Mouse (Mus musculus) midbrain, embryonic 14.5 days (tissue): ENCODE measurements at regions not wholly inside any gene's neighbourhood (a gene's known extent, or its start where the extent isn't known, plus 50 kb on each side); places are given as distances from the start of the nearest gene placed in this dataset. TPM values are rescaled to one million over a fixed set of nuclear protein-coding genes. Genes with fewer than 3 reads are reported as not detected.

Experiments
- ATAC-seq: fragments of 200-750 bp; cut with Nextera tagmentation; 2 replicates; pipeline ENCODE4 v1.8.0; 2017; ENCODE audit warnings: moderate number of reproducible peaks, moderate library complexity; ENCODE audit not compliant: low FRiP score, low TSS enrichment
- DNase-seq: peaks from one replicate; pipeline ENCODE4 v3.0.0-alpha.2; 2015
- H3K27ac ChIP-seq: fragments of 300-500 bp; sonication (generic); replicated peaks from 2 replicates; pipeline ENCODE4 v1.5.1; 2014; ENCODE audit warnings: mild to moderate bottlenecking, low read depth, low read length, moderate library complexity
- H3K27me3 ChIP-seq: fragments of 300-500 bp; sonication (generic); 2 replicates; pipeline ENCODE4 v1.6.1; 2014; ENCODE audit warnings: low read length, control low read depth, mixed read lengths; ENCODE audit not compliant: control insufficient read depth, insufficient read depth
- H3K36me3 ChIP-seq: fragments of 300-500 bp; sonication (generic); 2 replicates; pipeline ENCODE4 v1.6.1; 2014; ENCODE audit warnings: low read length, control low read depth; ENCODE audit not compliant: control insufficient read depth, insufficient read depth
- H3K4me1 ChIP-seq: fragments of 300-500 bp; sonication (generic); 2 replicates; pipeline ENCODE4 v1.6.1; 2014; ENCODE audit warnings: mild to moderate bottlenecking, antibody characterized with exemption, low read length, control low read depth; ENCODE audit not compliant: control insufficient read depth, insufficient read depth
- H3K4me2 ChIP-seq: fragments of 300-500 bp; sonication (generic); 2 replicates; pipeline ENCODE4 v1.6.1; 2014; ENCODE audit warnings: mild to moderate bottlenecking, low read length, moderate library complexity
- H3K4me3 ChIP-seq: fragments of 300-500 bp; sonication (generic); replicated peaks from 2 replicates; pipeline ENCODE4 v1.5.1; 2014; ENCODE audit warnings: low read depth, low read length
- H3K9ac ChIP-seq: fragments of 300-500 bp; sonication (generic); replicated peaks from 2 replicates; pipeline ENCODE4 v1.6.1; 2014; ENCODE audit warnings: mild to moderate bottlenecking, low read length, moderate library complexity
- H3K9me3 ChIP-seq: fragments of 300-500 bp; sonication (generic); 2 replicates; pipeline ENCODE4 v1.6.1; 2016; ENCODE audit warnings: low read length, control low read depth, mixed read lengths; ENCODE audit not compliant: control insufficient read depth
- WGBS: fragments of 180-500 bp; shearing (Covaris S2); extraction: QIAGEN DNeasy Blood & Tissue Kit; methylation state at CpG from one replicate; pipeline ENCODE4 v1.1.7; 2014; 5-methylcytosine and 5-hydroxymethylcytosine counted together
- microRNA-seq: library from miRNA; unstranded; fragments of <30 nt; microRNA quantifications from one replicate; pipeline ENCODE4, GENCODE M21; 2016

DNA sequence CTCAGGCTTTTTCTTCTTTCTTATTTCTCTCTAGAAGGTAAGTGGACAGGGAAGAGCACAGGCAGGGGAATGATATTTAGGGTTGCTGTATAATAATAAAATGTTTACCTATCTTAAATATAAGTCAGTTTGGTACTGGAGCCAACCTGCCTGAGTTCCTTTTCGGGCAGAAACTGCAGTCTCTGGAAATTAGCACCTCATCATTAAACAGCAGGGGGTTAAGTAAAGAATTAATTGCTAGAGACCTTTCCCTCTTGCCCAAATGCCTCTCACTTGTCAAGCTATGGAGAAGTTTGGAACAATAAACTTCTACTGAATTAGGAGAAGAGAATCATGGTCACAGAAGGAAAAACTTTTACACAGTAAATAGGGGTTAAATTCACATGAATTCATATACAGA lies 524.7 kb downstream of the Slco4c1 start:
- ATAC-seq, result no peak
- DNase-seq, result no peak
- H3K9ac ChIP-seq, result no peak overlapping the region
- no peak overlapping the region for H3K27ac ChIP-seq
- H3K4me3 ChIP-seq, result no peak overlapping the region
- no peaks in the 10 kb centered on the region for H3K9me3 ChIP-seq
- H3K4me1 ChIP-seq, result no peaks in the 10 kb centered on the region
- no peaks in the 10 kb centered on the region for H3K36me3 ChIP-seq
- H3K27me3 ChIP-seq, result no peaks in the 10 kb centered on the region
- WGBS, result 49% methylated on average over 1 of the region's 1 CpGs
- no peak overlapping the region for H3K4me2 ChIP-seq

- ATAC-seq (peak; percentile 79), DNase-seq (peak; percentile 51)
- WGBS, result 46% methylated on average over 5 of the region's 5 CpGs
- Histone ChIP-seq H3K4me3 (no peak overlapping the region), H3K27ac (no peak overlapping the region), H3K4me2 (no peak overlapping the region), H3K9me3 (no peaks in the 10 kb centered on the region), H3K9ac (no peak overlapping the region), H3K36me3 (no peaks in the 10 kb centered on the region), H3K4me1 (no peaks in the 10 kb centered on the region), H3K27me3 (no peaks in the 10 kb centered on the region)
These were observed 525.4 kb downstream of the Slco4c1 start for GRCm38 (mm10) chr1:96346465-96347002.

- H3K36me3 ChIP-seq, result no peaks in the 10 kb centered on the region
- no peaks in the 10 kb centered on the region for H3K9me3 ChIP-seq
- no peaks in the 10 kb centered on the region for H3K4me1 ChIP-seq
- WGBS, result 98% methylated on average over 1 of the region's 1 CpGs
- no peak for DNase-seq
- no peak overlapping the region for H3K4me2 ChIP-seq
- no peak overlapping the region for H3K27ac ChIP-seq
- no peaks in the 10 kb centered on the region for H3K27me3 ChIP-seq
- no peak overlapping the region for H3K9ac ChIP-seq
- no peak for ATAC-seq
- no peak overlapping the region for H3K4me3 ChIP-seq
These were observed 556.2 kb downstream of the Slco4c1 start for GRCm38 (mm10) chr1:96315721-96316120.

DNA sequence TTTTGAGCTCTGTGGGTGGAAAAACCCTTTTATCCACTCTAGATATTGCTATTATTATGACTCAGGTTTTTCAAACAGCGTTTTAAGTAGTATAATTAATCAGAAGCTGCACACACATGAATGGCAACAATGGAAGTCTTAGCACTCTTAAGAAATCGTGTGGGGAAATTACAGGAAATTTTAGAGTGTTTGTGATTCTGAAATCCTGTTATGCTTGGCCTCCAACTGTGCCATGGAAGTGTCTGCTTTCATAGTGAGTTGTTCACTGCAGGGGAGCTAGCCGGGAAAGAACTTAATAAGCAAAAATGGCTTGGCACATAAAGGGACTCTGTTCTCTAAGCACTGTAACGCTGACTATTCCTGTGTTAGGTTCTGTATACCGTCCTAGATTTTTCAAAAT lies 570.7 kb downstream of the Slco4c1 start:
- H3K27me3 ChIP-seq, result no peaks in the 10 kb centered on the region
- WGBS, result 28% methylated on average over 5 of the region's 5 CpGs

GRCm38 (mm10) chr1:96278046-96278576 lies 593.9 kb downstream of the Slco4c1 start:
- Histone ChIP-seq H3K4me2 (no peak overlapping the region), H3K4me1 (no peaks in the 10 kb centered on the region), H3K9me3 (no peaks in the 10 kb centered on the region), H3K9ac (no peak overlapping the region), H3K36me3 (no peaks in the 10 kb centered on the region), H3K27ac (no peak overlapping the region), H3K4me3 (no peak overlapping the region), H3K27me3 (no peaks in the 10 kb centered on the region)
- DNase-seq (no peak), ATAC-seq (no peak)
- WGBS, result 82% methylated on average over 1 of the region's 1 CpGs

More for the DNA sequence above, 570.7 kb downstream of the Slco4c1 start:
- Histone ChIP-seq H3K9me3 (no peaks in the 10 kb centered on the region), H3K9ac (no peak overlapping the region), H3K36me3 (no peaks in the 10 kb centered on the region), H3K27ac (no peak overlapping the region), H3K4me2 (no peak overlapping the region), H3K4me3 (no peak overlapping the region), H3K4me1 (no peaks in the 10 kb centered on the region)
- no peak for ATAC-seq
- DNase-seq, result peak; percentile 38

DNA sequence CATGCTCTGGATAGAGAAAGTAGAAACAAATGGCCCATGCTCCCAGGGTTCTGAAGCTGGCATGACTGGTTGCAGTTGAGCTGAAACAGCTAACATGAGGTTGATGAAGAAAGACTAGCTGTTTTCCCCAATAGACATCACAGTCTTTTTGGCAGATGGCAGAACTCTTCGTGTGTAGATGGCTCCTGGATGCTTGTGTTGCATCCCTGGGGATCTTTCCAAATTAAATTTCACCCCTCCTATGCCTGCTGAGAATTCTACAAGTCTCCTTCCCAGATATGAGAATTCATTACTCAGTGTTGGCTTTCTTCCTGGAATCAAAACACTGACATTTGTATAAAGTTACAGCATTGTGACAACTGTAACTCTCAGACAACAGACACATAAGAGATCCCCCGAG lies 595.3 kb downstream of the Slco4c1 start:
- H3K9me3 ChIP-seq, result no peaks in the 10 kb centered on the region
- H3K36me3 ChIP-seq, result no peaks in the 10 kb centered on the region
- 69% methylated on average over 2 of the region's 2 CpGs for WGBS
- no peaks in the 10 kb centered on the region for H3K4me1 ChIP-seq
- no peaks in the 10 kb centered on the region for H3K27me3 ChIP-seq
- H3K9ac ChIP-seq, result no peak overlapping the region
- ATAC-seq (no peak), DNase-seq (no peak)
- no peak overlapping the region for H3K27ac ChIP-seq
- no peak overlapping the region for H3K4me3 ChIP-seq
- no peak overlapping the region for H3K4me2 ChIP-seq

Small RNA genes in the stretch of these regions (microRNA-seq; reads per million reads assigned to microRNA genes)
- not detected for gene Gm22917
